Mouse (Mus musculus) lung, embryonic 15.5 days (tissue): ENCODE data around the gene Olfr191. TPM values are rescaled to one million over a fixed set of nuclear protein-coding genes. Genes with fewer than 3 reads are reported as not detected.
"Not testable (repeated sequence)": the region's sequence is repeated elsewhere in the genome, so short reads cannot be mapped to it uniquely, and the experiment has no call there.

Experiments used
- ATAC-seq: fragments of 200-750 bp; cut with Nextera tagmentation; 2 replicates; pipeline ENCODE4 v1.8.0; 2017; ENCODE audit warnings: moderate number of reproducible peaks, borderline replicate concordance; ENCODE audit not compliant: low FRiP score, low TSS enrichment; ENCODE audit errors: extremely low read depth
- H3K27ac ChIP-seq: fragments of 300-500 bp; sonication (generic); 2 replicates; pipeline ENCODE4 v1.5.1; 2015; ENCODE audit warnings: moderate library complexity, mild to moderate bottlenecking, inconsistent platforms
- H3K27me3 ChIP-seq: fragments of 300-500 bp; sonication (generic); 2 replicates; pipeline ENCODE4 v1.6.1; 2015; ENCODE audit warnings: inconsistent platforms
- H3K36me3 ChIP-seq: fragments of 300-500 bp; sonication (generic); 2 replicates; pipeline ENCODE4 v1.6.1; 2015; ENCODE audit warnings: inconsistent platforms
- H3K4me1 ChIP-seq: fragments of 300-500 bp; sonication (generic); 2 replicates; pipeline ENCODE4 v1.6.1; 2015; ENCODE audit warnings: inconsistent platforms
- H3K4me2 ChIP-seq: fragments of 300-500 bp; sonication (generic); 2 replicates; pipeline ENCODE4 v1.6.1; 2015; ENCODE audit warnings: inconsistent platforms, mild to moderate bottlenecking, moderate library complexity
- H3K4me3 ChIP-seq: fragments of 300-500 bp; sonication (generic); 2 replicates; pipeline ENCODE4 v1.5.1; 2015; ENCODE audit warnings: mild to moderate bottlenecking, inconsistent platforms
- H3K9ac ChIP-seq: fragments of 300-500 bp; sonication (generic); 2 replicates; pipeline ENCODE4 v1.6.1; 2015; ENCODE audit warnings: inconsistent platforms
- H3K9me3 ChIP-seq: fragments of 300-500 bp; sonication (generic); 2 replicates; pipeline ENCODE4 v1.6.1; 2016; ENCODE audit warnings: inconsistent platforms
- WGBS: fragments of 180-500 bp; shearing (Covaris S2); methylation state at CpG from one replicate; pipeline ENCODE4 v1.1.7; 2015; 5-methylcytosine and 5-hydroxymethylcytosine counted together
- polyA plus RNA-seq: library from polyadenylated mRNA; unstranded; fragments of >200 nt; fragmentation: Nextera tagmentation; extraction: Ambion mirVana; gene quantifications from 2 replicates; pipeline ENCODE4 v1.2.1, GENCODE M21; 2015

The Olfr191 gene
- not detected in 2 replicates for polyA plus RNA-seq

- WGBS = 42% methylated on average over 1 of the region's 1 CpGs
Measured at GRCm38 (mm10) chr16:59089722-59090121, at the start of gene Olfr191. Olfr191 (minus strand) TSS chr16:59089822.

GRCm38 (mm10) chr16:59130740-59131139, 41.1 kb upstream of the Olfr191 start:
- no peak overlapping the region for H3K27ac ChIP-seq
- H3K36me3 ChIP-seq = no peaks in the 10 kb centered on the region
- H3K9me3 ChIP-seq = no peaks in the 10 kb centered on the region
- H3K9ac ChIP-seq = no peak overlapping the region
- H3K27me3 ChIP-seq = no peaks in the 10 kb centered on the region
- H3K4me1 ChIP-seq = no peaks in the 10 kb centered on the region
- ATAC-seq = no peak
- 55% methylated on average over 1 of the region's 1 CpGs for WGBS
- H3K4me3 ChIP-seq = no peak overlapping the region
- H3K4me2 ChIP-seq = no peak overlapping the region

More at GRCm38 (mm10) chr16:59089722-59090121, at the start of gene Olfr191:
- H3K4me2 ChIP-seq, H3K27me3 ChIP-seq, H3K9ac ChIP-seq, H3K4me3 ChIP-seq, H3K27ac ChIP-seq, H3K4me1 ChIP-seq, ATAC-seq, H3K9me3 ChIP-seq, H3K36me3 ChIP-seq: not testable (repeated sequence)

- H3K27ac ChIP-seq = no peak within 1 kb of the TSS
- H3K4me3 ChIP-seq = no peak within 1 kb of the TSS
- no peaks in the 10 kb centered on the region for H3K4me1 ChIP-seq
- H3K9ac ChIP-seq = no peak within 1 kb of the TSS
- no peaks in the 10 kb centered on the region for H3K27me3 ChIP-seq
- no peaks in the 10 kb centered on the region for H3K9me3 ChIP-seq
- ATAC-seq = no peak
- H3K36me3 ChIP-seq = no peaks in the 10 kb centered on the region
- no peak within 1 kb of the TSS for H3K4me2 ChIP-seq
Measured at GRCm38 (mm10) chr16:59120969-59121368, 31.3 kb upstream of the Olfr191 start, which contains the start of gene Olfr194. Olfr194 (minus strand) TSS chr16:59121069.

GRCm38 (mm10) chr16:59111781-59112180, 22.2 kb upstream of the Olfr191 start, which contains the start of gene Olfr193:
Olfr193 (minus strand) TSS chr16:59111881.
- ATAC-seq = no peak
- no peak within 1 kb of the TSS for H3K9ac ChIP-seq
- 70% methylated on average over 1 of the region's 1 CpGs for WGBS
- H3K27ac ChIP-seq = no peak within 1 kb of the TSS
- H3K27me3 ChIP-seq = no peaks in the 10 kb centered on the region
- H3K9me3 ChIP-seq = no peaks in the 10 kb centered on the region
- no peak within 1 kb of the TSS for H3K4me3 ChIP-seq
- H3K4me1 ChIP-seq = no peaks in the 10 kb centered on the region
- H3K36me3 ChIP-seq = no peaks in the 10 kb centered on the region
- no peak within 1 kb of the TSS for H3K4me2 ChIP-seq

GRCm38 (mm10) chr16:59108522-59108921, 18.9 kb upstream of the Olfr191 start:
- not testable (repeated sequence) for H3K4me1 ChIP-seq, H3K9ac ChIP-seq, H3K27me3 ChIP-seq, ATAC-seq, H3K4me2 ChIP-seq, H3K36me3 ChIP-seq, H3K27ac ChIP-seq, H3K4me3 ChIP-seq, H3K9me3 ChIP-seq
- 26% methylated on average over 5 of the region's 5 CpGs for WGBS

- H3K9ac ChIP-seq = no peak overlapping the region
- no peaks in the 10 kb centered on the region for H3K36me3 ChIP-seq
- H3K4me1 ChIP-seq = no peaks in the 10 kb centered on the region
- no peaks in the 10 kb centered on the region for H3K27me3 ChIP-seq
- no peak overlapping the region for H3K27ac ChIP-seq
- H3K4me2 ChIP-seq = no peak overlapping the region
- 65% methylated on average over 2 of the region's 2 CpGs for WGBS
- H3K9me3 ChIP-seq = no peaks in the 10 kb centered on the region
- no peak overlapping the region for H3K4me3 ChIP-seq
- ATAC-seq = no peak
Measured at GRCm38 (mm10) chr16:59105312-59105711, 15.7 kb upstream of the Olfr191 start.

- H3K27ac ChIP-seq, H3K36me3 ChIP-seq, H3K4me3 ChIP-seq, H3K4me1 ChIP-seq, H3K27me3 ChIP-seq, H3K9ac ChIP-seq, ATAC-seq, H3K4me2 ChIP-seq, H3K9me3 ChIP-seq: not testable (repeated sequence)
- WGBS = 66% methylated on average over 2 of the region's 2 CpGs
Measured at GRCm38 (mm10) chr16:59081113-59081512, 8.5 kb downstream of the Olfr191 start.

GRCm38 (mm10) chr16:59077905-59078304, 11.7 kb downstream of the Olfr191 start, which contains the start of gene Olfr190:
Olfr190 (minus strand) TSS chr16:59078005.
- 83% methylated on average over 5 of the region's 5 CpGs for WGBS
- no peak within 1 kb of the TSS for H3K27ac ChIP-seq
- H3K4me1 ChIP-seq = no peaks in the 10 kb centered on the region
- no peak within 1 kb of the TSS for H3K4me2 ChIP-seq
- H3K27me3 ChIP-seq = no peaks in the 10 kb centered on the region
- H3K4me3 ChIP-seq = no peak within 1 kb of the TSS
- ATAC-seq = no peak
- no peaks in the 10 kb centered on the region for H3K36me3 ChIP-seq
- H3K9ac ChIP-seq = no peak within 1 kb of the TSS
- no peaks in the 10 kb centered on the region for H3K9me3 ChIP-seq

GRCm38 (mm10) chr16:59073520-59073919, 16.1 kb downstream of the Olfr191 start:
- WGBS = 85% methylated on average over 1 of the region's 1 CpGs
- Histone ChIP-seq H3K4me2 (no peak overlapping the region), H3K4me1 (no peaks in the 10 kb centered on the region), H3K36me3 (no peaks in the 10 kb centered on the region), H3K9me3 (no peaks in the 10 kb centered on the region), H3K9ac (no peak overlapping the region), H3K27me3 (no peaks in the 10 kb centered on the region), H3K27ac (no peak overlapping the region), H3K4me3 (no peak overlapping the region)
- ATAC-seq = no peak

- no peak overlapping the region for H3K27ac ChIP-seq
- H3K9ac ChIP-seq = no peak overlapping the region
- no peaks in the 10 kb centered on the region for H3K36me3 ChIP-seq
- H3K27me3 ChIP-seq = no peaks in the 10 kb centered on the region
- no peaks in the 10 kb centered on the region for H3K4me1 ChIP-seq
- no peak for ATAC-seq
- H3K4me2 ChIP-seq = no peak overlapping the region
- H3K9me3 ChIP-seq = no peaks in the 10 kb centered on the region
- H3K4me3 ChIP-seq = no peak overlapping the region
Measured at GRCm38 (mm10) chr16:59071755-59072154, 17.9 kb downstream of the Olfr191 start.

- H3K9me3 ChIP-seq, H3K4me3 ChIP-seq, H3K9ac ChIP-seq, H3K4me1 ChIP-seq, H3K27ac ChIP-seq, ATAC-seq, H3K27me3 ChIP-seq, H3K36me3 ChIP-seq, H3K4me2 ChIP-seq: not testable (repeated sequence)
- 29% methylated on average over 3 of the region's 3 CpGs for WGBS
Measured at GRCm38 (mm10) chr16:59062411-59062810, 27.2 kb downstream of the Olfr191 start.

GRCm38 (mm10) chr16:59049286-59049685, 40.3 kb downstream of the Olfr191 start:
- H3K36me3 ChIP-seq, H3K27me3 ChIP-seq, H3K9ac ChIP-seq, H3K9me3 ChIP-seq, ATAC-seq, H3K4me3 ChIP-seq, H3K4me2 ChIP-seq, H3K4me1 ChIP-seq, H3K27ac ChIP-seq: not testable (repeated sequence)
- 91% methylated on average over 2 of the region's 2 CpGs for WGBS

- Histone ChIP-seq H3K4me3 (no peak overlapping the region), H3K4me1 (no peaks in the 10 kb centered on the region), H3K9ac (no peak overlapping the region), H3K36me3 (no peaks in the 10 kb centered on the region), H3K4me2 (no peak overlapping the region), H3K27me3 (no peaks in the 10 kb centered on the region), H3K27ac (no peak overlapping the region), H3K9me3 (no peaks in the 10 kb centered on the region)
- 74% methylated on average over 1 of the region's 1 CpGs for WGBS
- ATAC-seq = no peak
Measured at GRCm38 (mm10) chr16:59048860-59049259, 40.8 kb downstream of the Olfr191 start.
